Mouse (Mus musculus) hindbrain, postnatal 0 days (tissue): ENCODE measurements at regions not wholly inside any gene's neighbourhood (a gene's known extent, or its start where the extent isn't known, plus 50 kb on each side); places are given as distances from the start of the nearest gene placed in this dataset.

Experiments
- ATAC-seq: fragments of 200-750 bp; cut with Nextera tagmentation; 2 replicates; pipeline ENCODE4 v1.8.0; 2017; ENCODE audit warnings: mild to moderate bottlenecking, moderate TSS enrichment, moderate library complexity
- DNase-seq: peaks from one replicate; pipeline ENCODE4 v3.0.0-alpha.2; 2015; ENCODE audit warnings: low spot score
- H3K27ac ChIP-seq: fragments of 300-500 bp; sonication (generic); 2 replicates; pipeline ENCODE4 v1.5.1; 2014; ENCODE audit warnings: mild to moderate bottlenecking
- H3K27me3 ChIP-seq: fragments of 300-500 bp; sonication (generic); 2 replicates; pipeline ENCODE4 v1.6.1; 2014; ENCODE audit warnings: low read length, mixed read lengths; ENCODE audit not compliant: insufficient read depth
- H3K36me3 ChIP-seq: fragments of 300-500 bp; sonication (generic); 2 replicates; pipeline ENCODE4 v1.6.1; 2014; ENCODE audit warnings: low read length, mixed read lengths; ENCODE audit not compliant: insufficient read depth
- H3K4me1 ChIP-seq: fragments of 300-500 bp; sonication (generic); 2 replicates; pipeline ENCODE4 v1.6.1; 2014; ENCODE audit warnings: antibody characterized with exemption, low read length, mixed read lengths; ENCODE audit not compliant: insufficient read depth
- H3K4me2 ChIP-seq: fragments of 300-500 bp; sonication (generic); 2 replicates; pipeline ENCODE4 v1.6.1; 2014; ENCODE audit warnings: low read depth, mild to moderate bottlenecking, low read length, moderate library complexity, mixed read lengths
- H3K4me3 ChIP-seq: fragments of 300-500 bp; sonication (generic); 2 replicates; pipeline ENCODE4 v1.5.1; 2014; ENCODE audit warnings: low read length
- H3K9ac ChIP-seq: fragments of 300-500 bp; sonication (generic); replicated peaks from 2 replicates; pipeline ENCODE4 v1.6.1; 2014; ENCODE audit warnings: mild to moderate bottlenecking, low read length, moderate library complexity, mixed read lengths
- H3K9me3 ChIP-seq: fragments of 300-500 bp; sonication (generic); 2 replicates; pipeline ENCODE4 v1.6.1; 2016; ENCODE audit warnings: low read length, mixed read lengths
- CTCF ChIP-seq: IDR thresholded peaks from 2 replicates; pipeline ENCODE4 v1.5.1; 2016; ENCODE audit warnings: antibody characterized with exemption, control low read depth, low read depth
- WGBS: fragments of 180-500 bp; shearing (Covaris S2); extraction: QIAGEN DNeasy Blood & Tissue Kit; methylation state at CpG from one replicate; pipeline ENCODE4 v1.1.7; 2014; 5-methylcytosine and 5-hydroxymethylcytosine counted together

- Histone ChIP-seq H3K4me3 (no peak overlapping the region), H3K4me1 (no peaks in the 10 kb centered on the region), H3K36me3 (no peaks in the 10 kb centered on the region), H3K27me3 (no peaks in the 10 kb centered on the region), H3K4me2 (no peak overlapping the region), H3K27ac (no peak overlapping the region), H3K9me3 (no peaks in the 10 kb centered on the region), H3K9ac (no peak overlapping the region)
- TF ChIP-seq CTCF: no peak
- DNase-seq (no peak), ATAC-seq (no peak)
- 79% methylated on average over 7 of the region's 7 CpGs for WGBS
These were observed 146.8 kb upstream of the Gm10295 start for GRCm38 (mm10) chr7:71498123-71498522.

GRCm38 (mm10) chr7:71491128-71491527 lies 139.8 kb upstream of the Gm10295 start:
- no peaks in the 10 kb centered on the region for H3K4me1 ChIP-seq
- no peak overlapping the region for H3K4me3 ChIP-seq
- no peaks in the 10 kb centered on the region for H3K27me3 ChIP-seq
- WGBS: 57% methylated on average over 4 of the region's 4 CpGs
- H3K36me3 ChIP-seq: no peaks in the 10 kb centered on the region
- H3K27ac ChIP-seq: no peak overlapping the region
- H3K9ac ChIP-seq: no peak overlapping the region
- H3K4me2 ChIP-seq: no peak overlapping the region
- ATAC-seq (no peak), DNase-seq (peak; percentile 16)
- no peak for TF ChIP-seq CTCF
- H3K9me3 ChIP-seq: no peaks in the 10 kb centered on the region

- H3K27me3 ChIP-seq: no peaks in the 10 kb centered on the region
- ATAC-seq: no peak
These were observed 136.8 kb upstream of the Gm10295 start for GRCm38 (mm10) chr7:71488016-71488650.

GRCm38 (mm10) chr7:71475383-71475782 lies 124.1 kb upstream of the Gm10295 start:
- Histone ChIP-seq H3K27ac (no peak overlapping the region), H3K4me2 (no peak overlapping the region), H3K4me3 (no peak overlapping the region), H3K4me1 (0 out of 2 replicates have a peak, but pooled peaks cover 4% of the 10 kb centered on the region), H3K27me3 (no peaks in the 10 kb centered on the region), H3K9me3 (no peaks in the 10 kb centered on the region), H3K9ac (no peak overlapping the region), H3K36me3 (no peaks in the 10 kb centered on the region)
- ATAC-seq (no peak), DNase-seq (no peak)
- no peak for TF ChIP-seq CTCF
- 84% methylated on average over 4 of the region's 4 CpGs for WGBS

More at GRCm38 (mm10) chr7:71488016-71488650, 136.8 kb upstream of the Gm10295 start:
- H3K4me1 ChIP-seq: no peaks in the 10 kb centered on the region
- H3K27ac ChIP-seq: no peak overlapping the region
- TF ChIP-seq CTCF: no peak
- no peak overlapping the region for H3K9ac ChIP-seq
- no peaks in the 10 kb centered on the region for H3K36me3 ChIP-seq
- H3K4me3 ChIP-seq: no peak overlapping the region
- 86% methylated on average over 7 of the region's 7 CpGs for WGBS
- no peak overlapping the region for H3K4me2 ChIP-seq
- no peaks in the 10 kb centered on the region for H3K9me3 ChIP-seq
- DNase-seq: no peak

- WGBS: 73% methylated on average over 12 of the region's 12 CpGs
- H3K4me2 ChIP-seq: 0 out of 2 replicates have a peak overlapping the region, but pooled peaks have one; percentile 2
- H3K27me3 ChIP-seq: no peaks in the 10 kb centered on the region
- no peak overlapping the region for H3K9ac ChIP-seq
- no peak overlapping the region for H3K4me3 ChIP-seq
- no peaks in the 10 kb centered on the region for H3K36me3 ChIP-seq
- H3K27ac ChIP-seq: no peak overlapping the region
- H3K9me3 ChIP-seq: no peaks in the 10 kb centered on the region
- ATAC-seq (no peak), DNase-seq (no peak)
- no peak for TF ChIP-seq CTCF
- H3K4me1 ChIP-seq: 0 out of 2 replicates have a peak, but pooled peaks cover 4% of the 10 kb centered on the region
These were observed 121.3 kb upstream of the Gm10295 start for GRCm38 (mm10) chr7:71472384-71473141.

- H3K27me3 ChIP-seq: no peaks in the 10 kb centered on the region
- no peak for ATAC-seq
- H3K4me2 ChIP-seq: 0 out of 2 replicates have a peak overlapping the region, but pooled peaks have one; percentile 2
- no peaks in the 10 kb centered on the region for H3K9me3 ChIP-seq
- 0 out of 2 replicates have a peak, but pooled peaks cover 4% of the 10 kb centered on the region for H3K4me1 ChIP-seq
- peak; percentile 13 for DNase-seq
- no peak overlapping the region for H3K9ac ChIP-seq
- no peak overlapping the region for H3K27ac ChIP-seq
- no peak for TF ChIP-seq CTCF
- no peak overlapping the region for H3K4me3 ChIP-seq
- WGBS: 41% methylated on average over 18 of the region's 18 CpGs
- no peaks in the 10 kb centered on the region for H3K36me3 ChIP-seq
These were observed 120.5 kb upstream of the Gm10295 start for GRCm38 (mm10) chr7:71471658-71472383.
